Mouse (Mus musculus) E14TG2a.4 (cell line): ENCODE results near the gene Nfe2l1.

Experiments
- CTCF ChIP-seq: conservative IDR thresholded peaks from 2 replicates; pipeline ENCODE4 v1.5.1; 2014; ENCODE audit warnings: low read length
- NANOG ChIP-seq: IDR thresholded peaks from 2 replicates; pipeline ENCODE4 v1.6.1; 2014; ENCODE audit warnings: borderline replicate concordance, low read length, mixed read lengths
- POU5F1 ChIP-seq: IDR thresholded peaks from 2 replicates; pipeline ENCODE4 v1.6.1; 2014; ENCODE audit warnings: low read length, borderline replicate concordance

- TF ChIP-seq CTCF, result no peak
- TF ChIP-seq NANOG, result no peak
- TF ChIP-seq POU5F1, result no peak
These were observed 13.9 kb upstream of the Nfe2l1 start for GRCm38 (mm10) chr11:96843627-96844026.
